Mouse (Mus musculus) lung, postnatal 4 days (tissue): ENCODE data around the gene Fbxo47.
A peak's percentile ranks its signal among the peaks of the same experiment; 100 is the strongest.

ENCODE experiments used
- DNase-seq, 2 experiments: peaks; one replicate each; pipeline ENCODE4 v3.0.0; 2021

Fbxo47 gene

GRCm38 (mm10) chr11:97883918-97884600 is at the start of gene Fbxo47:
Gene Fbxo47, minus strand, starts transcription at chr11:97884154.
- peak; percentile 97 to 98 for DNase-seq

- no peak for DNase-seq
Measured at GRCm38 (mm10) chr11:97933553-97933952, 49.6 kb upstream of the Fbxo47 start.

GRCm38 (mm10) chr11:97928905-97929304 is 45.0 kb upstream of the Fbxo47 start:
- peak in 1 of 2 experiments; percentile 53 for DNase-seq

- no peak for DNase-seq
Measured at GRCm38 (mm10) chr11:97924217-97924616, 40.3 kb upstream of the Fbxo47 start.

GRCm38 (mm10) chr11:97923639-97924038 is 39.7 kb upstream of the Fbxo47 start:
- DNase-seq: no peak

GRCm38 (mm10) chr11:97915974-97916503 is 32.1 kb upstream of the Fbxo47 start:
- DNase-seq: peak; percentile 28 to 41

- DNase-seq: no peak
Measured at GRCm38 (mm10) chr11:97915471-97915870, 31.5 kb upstream of the Fbxo47 start.

GRCm38 (mm10) chr11:97913111-97913510 is 29.2 kb upstream of the Fbxo47 start:
- no peak for DNase-seq

- DNase-seq: no peak
Measured at GRCm38 (mm10) chr11:97908634-97909348, 24.8 kb upstream of the Fbxo47 start.

- DNase-seq: no peak
Measured at GRCm38 (mm10) chr11:97907935-97908334, 24.0 kb upstream of the Fbxo47 start.

- no peak for DNase-seq
Measured at GRCm38 (mm10) chr11:97906905-97907304, 23.0 kb upstream of the Fbxo47 start.

GRCm38 (mm10) chr11:97905941-97906340 is 22.0 kb upstream of the Fbxo47 start:
- DNase-seq: no peak

GRCm38 (mm10) chr11:97905540-97905939 is 21.6 kb upstream of the Fbxo47 start:
- no peak for DNase-seq

- no peak for DNase-seq
Measured at GRCm38 (mm10) chr11:97904801-97905200, 20.8 kb upstream of the Fbxo47 start.

- DNase-seq: no peak
Measured at GRCm38 (mm10) chr11:97901806-97902205, 17.9 kb upstream of the Fbxo47 start.

GRCm38 (mm10) chr11:97899822-97900221 is 15.9 kb upstream of the Fbxo47 start:
- DNase-seq: peak; percentile 72 to 89

GRCm38 (mm10) chr11:97897568-97898185 is 13.7 kb upstream of the Fbxo47 start:
- no peak for DNase-seq

- DNase-seq: peak in 1 of 2 experiments; percentile 28
Measured at GRCm38 (mm10) chr11:97896655-97897054, 12.7 kb upstream of the Fbxo47 start.

GRCm38 (mm10) chr11:97891821-97892220 is 7.9 kb upstream of the Fbxo47 start:
- DNase-seq: no peak

GRCm38 (mm10) chr11:97885296-97885915 is 1.5 kb upstream of the Fbxo47 start:
- DNase-seq: no peak

GRCm38 (mm10) chr11:97884601-97885185 is 739 bp upstream of the Fbxo47 start:
- no peak for DNase-seq

- peak; percentile 81 to 83 for DNase-seq
Measured at GRCm38 (mm10) chr11:97883542-97883917, 424 bp downstream of the Fbxo47 start.

- DNase-seq: no peak
Measured at GRCm38 (mm10) chr11:97880362-97880761, 3.6 kb downstream of the Fbxo47 start.
